In genomic region chr13:57894597-57894996, GRCm38 (mm10) we compare ENCODE assay signal across 27 mouse cellular contexts. TPM values are rescaled to one million over a fixed set of nuclear protein-coding genes. Genes with fewer than 3 reads are reported as not detected.
DNase-seq lines count a peak whose midpoint lies in the region; ATAC-seq and TF ChIP-seq lines count a peak whose summit lies in the region.
"Had no signal": no experiment of that assay in that cellular context is flagged by ENCODE, and none has a peak within 500 bp of the region (broad histone marks: within the 10 kb centered on the region; RNA-seq: fewer than 3 reads in every experiment).

No protein-coding gene starts in this region.

- H3K9ac ChIP-seq in embryonic facial prominence, embryonic 14.5 days (ENCODE audit: low read depth, low read length) = no peak overlapping the region
- no peak overlapping the region for H3K9ac ChIP-seq in limb, embryonic 12.5 days (replicated peaks)
- H3K9ac ChIP-seq: forebrain, postnatal 0 days; limb, embryonic 15.5 days; liver, embryonic 14.5 days; lung, embryonic 14.5 days; midbrain, embryonic 13.5 days had no signal

- no peak for TF ChIP-seq POLR2A in brain, embryonic 14.5 days (IDR thresholded peaks at IDR 0.05; ENCODE audit: borderline replicate concordance, extremely low read depth, insufficient read depth, insufficient read length, poor library complexity, severe bottlenecking)

- peak; percentile 37 for DNase-seq in brain, embryonic 14.5 days (ENCODE audit: low read depth)
- DNase-seq in embryo, embryonic 10.5 days (ENCODE audit: low spot score) = peak; percentile 62
- DNase-seq in embryonic facial prominence, embryonic 14.5 days (ENCODE audit: low spot score) = peak; percentile 85
- no peak for DNase-seq in testis, postnatal 10 days (ENCODE audit: low spot score)
- DNase-seq in spleen, postnatal 10 days (ENCODE audit: low spot score in 2 of 2) = no peak
- DNase-seq in gastrocnemius, postnatal 14 days = no peak
- DNase-seq: adrenal gland, adult 8-10 months; cerebellum, adult 2 months; cerebellum, postnatal 25 days; forebrain, postnatal 0 days; heart, postnatal 4 days; kidney, adult 8-10 months; kidney, postnatal 14 days; lung, embryonic 14.5 days; retina, postnatal 1 day; right cerebral cortex, postnatal 25 days; spleen, adult 18-20 months; thymus, postnatal 25 days had no signal

- no peaks in the 10 kb centered on the region for H3K27me3 ChIP-seq in embryonic facial prominence, embryonic 14.5 days (replicated peaks; ENCODE audit: control insufficient read depth, insufficient read depth, low read length)
- peaks cover 6% of the 10 kb centered on the region; the same call in 1 of the 2 replicates for H3K27me3 ChIP-seq in limb, embryonic 12.5 days
- H3K27me3 ChIP-seq: midbrain, embryonic 13.5 days had no signal

- peaks cover 18% of the 10 kb centered on the region for H3K4me1 ChIP-seq in embryonic facial prominence, embryonic 14.5 days (ENCODE audit: control insufficient read depth, insufficient read depth, low read length)
- H3K4me1 ChIP-seq in limb, embryonic 12.5 days (replicated peaks) = peaks cover 23% of the 10 kb centered on the region

- H3K36me3 ChIP-seq in embryonic facial prominence, embryonic 14.5 days (ENCODE audit: control insufficient read depth, insufficient read depth, low read length) = no peaks in the 10 kb centered on the region
- H3K36me3 ChIP-seq in limb, embryonic 12.5 days = no peaks in the 10 kb centered on the region
- H3K36me3 ChIP-seq: heart, embryonic 10.5 days; limb, embryonic 15.5 days had no signal

- peak; percentile 56 for ATAC-seq in embryonic facial prominence, embryonic 14.5 days (ENCODE audit: low read depth)
- ATAC-seq in limb, embryonic 12.5 days (ENCODE audit: insufficient number of reproducible peaks, insufficient read depth, low FRiP score, low TSS enrichment, low read depth) = no peak
- ATAC-seq: forebrain, postnatal 0 days; midbrain, embryonic 13.5 days had no signal

- H3K4me2 ChIP-seq in embryonic facial prominence, embryonic 14.5 days (ENCODE audit: low read depth, low read length) = no peak overlapping the region
- H3K4me2 ChIP-seq in limb, embryonic 12.5 days = 0 out of 2 replicates have a peak overlapping the region, but pooled peaks have one; percentile 3
- H3K4me2 ChIP-seq: limb, embryonic 15.5 days; lung, embryonic 14.5 days; midbrain, embryonic 13.5 days had no signal

- no peak for TF ChIP-seq CTCF in brain, embryonic 14.5 days (IDR thresholded peaks at IDR 0.05; ENCODE audit: borderline replicate concordance, extremely low read depth, insufficient read depth, insufficient read length)

- no peak overlapping the region for H3K4me3 ChIP-seq in embryonic facial prominence, embryonic 14.5 days (ENCODE audit: low read depth, low read length)
- H3K4me3 ChIP-seq in limb, embryonic 12.5 days (replicated peaks) = no peak overlapping the region
- H3K4me3 ChIP-seq: heart, embryonic 10.5 days; limb, embryonic 15.5 days; midbrain, embryonic 13.5 days had no signal

- WGBS in embryonic facial prominence, embryonic 14.5 days = 42% methylated on average over 8 of the region's 8 CpGs
- 22% methylated on average over 8 of the region's 8 CpGs for WGBS in limb, embryonic 12.5 days

- no peak overlapping the region for H3K27ac ChIP-seq in embryonic facial prominence, embryonic 14.5 days (replicated peaks; ENCODE audit: low read depth, low read length)
- no peak overlapping the region; the same call in 1 of the 2 replicates for H3K27ac ChIP-seq in limb, embryonic 12.5 days
- H3K27ac ChIP-seq: heart, embryonic 10.5 days; limb, embryonic 15.5 days; liver, embryonic 14.5 days; midbrain, embryonic 13.5 days had no signal

- 0 out of 2 replicates have a peak, but pooled peaks cover 6% of the 10 kb centered on the region for H3K9me3 ChIP-seq in embryonic facial prominence, embryonic 14.5 days (ENCODE audit: control insufficient read depth, low read length)
- H3K9me3 ChIP-seq in limb, embryonic 12.5 days = peaks cover 6% of the 10 kb centered on the region; the same call in 1 of the 2 replicates
- H3K9me3 ChIP-seq: heart, embryonic 10.5 days; limb, embryonic 15.5 days had no signal

- intact Hi-C loops in gastrocnemius, postnatal 14 days (cut with DNase I; ENCODE audit: low total_unique reads) = no loop called here

RNA-seq across cellular contexts. Expression of gene Spock1, which starts 13.5 kb away (rescaled TPM):
- 42.7 and 80.3 TPM in 2 replicates for polyA plus RNA-seq in brain, embryonic 14.5 days (2012; rRNA removed)
- polyA plus RNA-seq in embryonic facial prominence, embryonic 14.5 days (2014; fragmentation: Nextera tagmentation; extraction: Ambion mirVana) = 11.8 and 12.5 TPM in 2 replicates
- 1.5 and 2.2 TPM in 2 replicates for polyA plus RNA-seq in limb, embryonic 12.5 days (2016; fragmentation: Nextera tagmentation; extraction: Ambion mirVana)
- 1 to 10 TPM in 1 of 2 experiments, under 1 TPM in 1; 0.78 to 1.4 TPM for total RNA-seq in gastrocnemius, postnatal 14 days (2021)
- total RNA-seq: granulocyte monocyte progenitor cell, adult 5-6 weeks; megakaryocyte, adult 5-6 weeks; MEL; monocyte, adult 5-6 weeks had no signal
- polyA plus RNA-seq: lung, embryonic 14.5 days had no signal

Comparison
In these comparisons a context has a peak if more than half of its experiments do, and no peak if none do; other contexts are left out.
1. DNase-seq: peak in brain, embryonic 14.5 days (single experiment), embryo, embryonic 10.5 days (single experiment) and embryonic facial prominence, embryonic 14.5 days (single experiment); none in testis, postnatal 10 days (single experiment), spleen, postnatal 10 days (0 of 2) and gastrocnemius, postnatal 14 days (single experiment).